Mouse (Mus musculus): ENCODE measurements at regions not wholly inside any gene's neighbourhood (a gene's known extent, or its start where the extent isn't known, plus 50 kb on each side); places are given as distances from the start of the nearest gene placed in this dataset.
"Not testable (repeated sequence)": the region's sequence is repeated elsewhere in the genome, so short reads cannot be mapped to it uniquely, and the experiment has no call there.

DNA sequence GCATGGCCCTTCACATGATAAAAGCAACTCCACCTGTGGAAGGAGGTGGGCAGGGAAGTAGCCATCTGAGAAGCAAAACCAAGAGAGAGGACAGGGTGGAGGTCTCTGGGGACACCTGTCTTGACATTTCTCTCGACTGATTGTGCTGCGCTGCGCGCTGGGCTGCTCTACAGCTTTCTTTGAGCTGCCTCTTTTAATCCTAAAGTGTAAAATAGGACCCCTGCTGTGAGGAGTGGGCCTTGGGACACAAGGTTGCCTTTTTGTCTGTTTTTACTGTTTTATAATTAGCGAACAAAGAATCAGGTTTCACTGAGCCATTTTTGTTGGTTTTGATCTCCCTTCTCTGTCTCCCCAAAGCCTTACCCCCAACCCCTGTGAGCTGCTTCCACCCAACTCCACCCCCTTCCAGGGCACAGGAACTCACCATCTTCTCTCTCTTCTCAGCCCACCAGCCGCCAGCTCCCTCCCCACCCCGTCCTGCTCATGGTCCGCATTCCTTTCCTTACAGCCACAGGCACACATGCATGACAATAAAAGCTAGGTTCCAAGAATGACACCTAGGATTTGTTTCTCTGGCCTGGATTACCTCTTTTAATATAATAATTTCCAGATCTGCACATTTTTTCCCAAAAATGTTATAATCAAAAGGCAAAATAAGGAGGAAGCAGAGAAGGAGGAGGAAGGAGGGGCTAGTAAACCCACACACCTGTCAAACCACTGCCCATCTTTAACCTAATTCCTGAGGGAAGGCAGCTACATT, 57.3 kb downstream of the Cbln4 start:
- DNase-seq (ENCODE audit: low spot score) = no peak

DNA sequence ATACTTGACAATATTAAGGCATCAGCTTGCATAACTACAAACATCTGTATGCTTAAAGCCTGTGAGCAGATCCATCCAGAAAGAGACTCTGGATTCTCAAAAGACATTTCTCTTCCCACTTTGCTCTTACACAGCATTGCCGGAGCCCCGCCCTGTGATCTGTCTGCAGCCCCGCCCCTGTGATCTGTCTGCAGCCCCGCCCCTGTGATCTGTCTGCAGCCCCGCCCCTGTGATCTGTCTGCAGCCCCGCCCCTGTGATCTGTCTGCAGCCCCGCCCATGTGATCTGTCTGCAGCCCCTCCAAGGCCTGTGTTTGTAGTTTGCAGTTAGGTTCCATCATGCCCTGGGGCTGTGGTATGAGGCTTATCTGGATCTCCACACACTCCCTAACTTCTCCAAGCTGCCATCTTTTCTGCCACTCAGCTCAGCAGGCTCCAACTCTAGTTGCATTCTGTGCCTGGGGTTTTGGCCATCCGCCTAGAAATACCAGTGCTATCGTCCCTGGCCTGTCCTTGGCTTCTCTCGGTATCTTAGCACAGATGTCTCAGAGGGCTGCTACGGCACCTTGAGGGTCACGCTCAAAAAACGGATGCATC, 73.9 kb downstream of the Cbln4 start:
- no peak for DNase-seq (ENCODE audit: low spot score)

DNA sequence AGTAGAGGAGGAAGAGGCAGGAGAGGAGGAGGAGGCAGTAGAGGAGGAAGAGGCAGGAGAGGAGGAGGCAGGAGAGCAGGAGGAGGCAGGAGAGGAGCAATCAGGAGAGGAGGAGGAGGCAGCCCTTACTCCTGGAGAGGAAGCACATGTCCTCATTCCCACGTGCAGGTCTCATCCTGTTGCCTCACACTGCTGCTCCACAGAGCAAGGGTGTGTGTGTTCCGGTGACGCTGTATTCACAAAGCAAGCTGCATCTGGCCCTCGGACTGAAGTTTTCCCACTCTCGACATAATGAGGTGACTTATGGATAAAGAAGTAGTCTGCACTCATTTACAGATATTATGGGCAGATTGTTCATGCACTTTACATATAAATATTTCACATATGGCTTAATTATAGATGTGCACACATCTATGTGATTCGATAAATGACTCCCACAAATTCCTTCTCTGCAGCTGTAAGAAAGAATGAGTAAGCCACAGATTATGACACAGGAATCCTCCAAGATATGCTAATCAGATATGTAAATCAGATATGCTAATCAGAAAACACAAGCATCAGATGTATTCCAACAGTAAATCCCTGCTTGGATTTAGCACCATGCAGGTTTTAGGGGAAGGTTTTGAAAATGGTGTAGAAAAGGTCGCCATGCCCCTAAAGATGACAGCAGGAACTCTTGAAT, 96.6 kb downstream of the Cbln4 start:
- no peak for DNase-seq (ENCODE audit: low spot score)

DNA sequence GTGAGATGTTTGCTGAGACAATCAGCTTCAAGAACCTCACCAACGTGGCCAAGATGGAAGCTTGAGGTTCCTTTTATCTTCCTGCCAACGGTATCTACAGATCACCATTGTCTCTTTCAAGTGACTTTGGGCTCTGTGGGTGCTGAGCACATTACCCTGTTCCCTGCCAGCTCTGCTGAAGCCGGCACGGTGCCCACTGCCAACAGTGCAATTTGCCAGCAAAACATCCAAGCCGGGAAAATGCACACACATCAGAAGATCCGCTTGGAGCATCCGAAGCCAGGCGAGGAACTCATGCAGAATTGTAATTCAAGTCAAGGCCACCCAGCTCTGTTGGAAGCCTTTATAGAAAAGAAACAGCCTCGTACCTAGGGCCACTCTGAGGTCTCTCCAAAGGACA, 100.6 kb downstream of the Cbln4 start:
- DNase-seq (ENCODE audit: low spot score) = no peak

DNA sequence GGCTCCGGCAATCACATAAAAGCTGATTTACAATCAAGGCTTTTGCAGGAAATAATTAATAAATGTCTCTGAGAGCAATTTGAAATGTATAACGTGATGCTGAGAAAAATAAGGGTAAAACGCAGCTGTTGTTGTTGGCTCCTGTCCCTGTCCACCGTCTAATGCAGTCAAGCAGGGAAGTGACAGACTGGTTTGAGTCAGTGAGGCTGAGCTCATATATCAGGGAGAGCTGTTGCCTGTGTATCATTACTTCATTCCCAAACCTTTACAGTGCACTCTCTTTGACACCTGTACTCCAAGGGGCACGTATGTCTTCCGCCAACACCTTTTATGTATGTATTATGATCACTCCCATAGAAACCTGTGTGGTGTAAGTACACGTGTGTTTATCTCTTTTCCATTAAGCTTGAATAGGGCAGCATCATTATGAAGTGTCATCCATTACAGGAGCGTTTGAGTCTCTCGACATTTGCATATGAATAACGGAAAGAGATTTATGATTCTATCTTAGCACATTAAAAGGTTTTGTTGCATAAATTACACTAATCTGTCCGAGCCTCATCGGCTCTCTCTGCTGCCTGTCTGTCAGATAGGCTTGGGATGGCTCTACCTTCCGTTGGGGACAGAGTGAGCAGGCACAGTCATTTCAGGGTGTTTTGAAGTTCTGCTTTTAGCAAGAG, 107.5 kb downstream of the Cbln4 start:
- DNase-seq (ENCODE audit: low spot score) = no peak

DNA sequence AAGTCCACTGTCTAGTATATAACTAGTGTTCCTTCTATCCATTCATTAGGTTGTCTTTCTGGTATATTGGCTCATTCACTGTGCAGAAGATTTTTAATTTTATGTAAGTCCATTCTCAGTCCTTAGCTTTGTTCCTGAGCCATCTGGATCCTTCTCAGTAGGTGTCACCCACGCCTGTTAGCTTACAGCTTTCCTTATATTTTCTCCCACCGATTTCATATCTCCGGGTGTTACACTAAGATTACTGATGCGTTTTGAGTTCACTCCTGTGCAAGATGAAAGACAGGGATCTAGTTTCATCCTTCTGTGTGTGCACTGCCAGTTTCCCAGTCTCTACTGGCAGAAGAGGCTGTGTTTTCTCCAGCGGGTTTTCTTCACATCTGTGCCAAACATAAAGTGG, 122.3 kb downstream of the Cbln4 start:
- DNase-seq (ENCODE audit: low spot score) = no peak

DNA sequence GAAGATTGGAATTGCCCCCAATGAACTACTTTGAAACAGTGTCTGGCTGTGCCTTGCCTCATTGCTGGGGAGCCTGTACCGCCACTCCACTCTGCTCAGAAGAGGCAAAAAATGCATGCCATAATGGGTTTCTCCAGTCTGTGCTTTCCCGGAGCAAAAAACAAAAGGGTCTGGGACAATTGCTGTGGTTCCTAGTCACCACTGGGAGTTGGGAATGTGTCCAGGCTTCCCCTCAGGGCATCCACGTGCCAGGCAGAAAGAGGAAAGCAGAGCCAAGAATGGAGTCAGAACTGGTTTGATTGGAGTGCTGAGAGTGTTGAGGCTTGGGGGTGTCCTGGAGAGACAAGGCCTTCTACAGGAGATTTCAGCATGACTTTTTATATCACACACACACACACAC, 156.0 kb downstream of the Cbln4 start:
- DNase-seq (ENCODE audit: low spot score) = no peak

DNA sequence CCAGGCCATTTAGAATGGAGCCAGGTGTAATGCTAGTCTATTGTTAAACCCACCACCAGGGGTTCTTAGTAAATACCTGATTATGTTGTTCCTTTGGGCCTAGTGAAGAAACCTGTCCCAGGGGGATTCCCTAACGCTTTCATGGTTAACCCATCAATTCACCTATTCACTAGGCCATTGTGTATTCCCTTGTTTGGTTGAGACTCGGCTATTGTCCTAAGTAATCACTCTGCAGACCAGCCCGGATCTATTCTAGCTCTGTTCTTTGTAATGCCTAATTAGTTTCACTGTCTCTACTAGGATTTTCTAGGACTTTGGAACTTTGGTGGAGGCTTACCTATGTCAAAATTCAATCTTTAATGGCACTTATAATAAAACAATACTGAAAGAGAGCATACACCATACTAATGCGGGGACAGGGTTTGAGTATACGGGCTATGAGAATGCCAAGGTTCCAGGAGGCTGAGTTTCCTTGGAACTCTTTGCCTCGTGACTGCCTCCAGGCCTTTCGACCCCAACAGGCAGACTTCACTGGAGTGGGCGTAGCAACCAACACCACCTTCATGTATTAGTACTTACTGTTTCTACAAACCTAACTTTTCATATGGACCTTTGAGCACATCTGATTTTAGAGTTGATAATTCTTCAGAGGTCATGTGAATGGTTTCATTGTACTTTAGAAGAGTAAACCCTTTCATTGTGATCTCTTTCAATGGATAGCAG, 163.9 kb downstream of the Cbln4 start:
- not testable (repeated sequence) for DNase-seq (ENCODE audit: low spot score)

DNA sequence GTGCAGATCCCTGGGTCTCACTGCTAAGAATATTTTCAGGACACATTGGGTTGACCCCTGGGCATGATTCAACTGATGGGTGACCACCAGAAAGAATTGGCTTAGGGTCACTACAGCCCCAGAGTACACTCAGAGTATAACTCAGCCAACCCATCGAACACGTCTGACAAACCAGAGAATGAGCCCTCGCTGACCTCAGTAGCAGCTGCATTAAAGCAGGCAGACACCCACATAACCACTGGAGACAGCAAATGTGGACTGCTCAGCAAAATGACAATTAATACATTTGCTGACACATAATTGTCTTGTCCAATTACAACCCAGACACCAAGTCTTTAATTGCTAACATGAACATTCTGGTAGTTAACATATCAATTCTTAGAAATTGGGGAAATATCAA, 175.7 kb downstream of the Cbln4 start:
- DNase-seq (ENCODE audit: low spot score) = no peak

DNA sequence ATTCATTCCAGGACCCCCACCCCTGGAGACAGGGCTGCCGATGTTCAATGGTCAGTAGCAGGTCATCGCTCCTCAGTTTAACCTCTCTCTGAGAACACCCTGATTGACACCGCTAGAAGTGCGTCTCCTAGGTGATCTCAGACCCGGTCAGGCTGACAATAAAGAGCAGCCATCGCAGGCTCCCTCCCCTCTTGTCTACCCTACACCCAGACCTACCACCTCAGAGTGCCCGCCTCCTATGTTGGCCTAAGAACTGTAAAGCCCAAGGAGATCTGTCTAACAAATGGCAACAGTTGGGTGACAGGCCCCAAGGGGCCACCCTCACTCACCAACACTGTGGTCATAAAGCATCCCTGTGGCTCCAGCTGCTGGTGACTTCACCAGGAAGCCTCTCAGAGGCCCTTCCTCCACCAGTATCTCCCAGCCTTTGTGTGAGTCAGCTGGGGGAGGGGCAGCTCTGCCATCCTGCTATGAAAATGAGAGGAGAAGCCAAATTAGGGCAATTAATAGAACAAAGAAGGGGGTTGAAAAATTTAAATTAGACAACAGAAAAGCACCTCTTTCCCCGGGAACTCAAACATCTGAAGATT, 178.8 kb downstream of the Cbln4 start:
- DNase-seq (ENCODE audit: low spot score) = no peak

DNA sequence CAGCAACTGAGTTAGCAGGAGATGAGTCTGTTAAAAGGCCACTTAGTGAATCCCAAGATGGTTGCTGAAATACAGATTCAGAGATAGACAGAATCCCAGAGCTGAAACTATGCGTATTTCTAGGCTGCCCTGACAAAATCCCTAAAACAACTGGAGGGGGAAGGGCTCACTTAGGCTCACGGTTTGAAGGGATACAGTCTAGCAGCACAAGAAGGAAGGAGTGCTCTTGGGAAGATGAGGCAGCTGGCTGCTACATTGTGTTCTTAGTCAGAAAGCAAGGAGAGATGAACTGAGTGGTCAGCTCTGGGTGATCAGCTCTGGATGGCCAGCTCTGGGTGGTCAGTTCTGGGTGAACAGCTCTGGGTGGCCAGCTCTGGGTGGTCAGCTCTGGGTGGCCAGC, 180.6 kb downstream of the Cbln4 start:
- no peak for DNase-seq (ENCODE audit: low spot score)

DNA sequence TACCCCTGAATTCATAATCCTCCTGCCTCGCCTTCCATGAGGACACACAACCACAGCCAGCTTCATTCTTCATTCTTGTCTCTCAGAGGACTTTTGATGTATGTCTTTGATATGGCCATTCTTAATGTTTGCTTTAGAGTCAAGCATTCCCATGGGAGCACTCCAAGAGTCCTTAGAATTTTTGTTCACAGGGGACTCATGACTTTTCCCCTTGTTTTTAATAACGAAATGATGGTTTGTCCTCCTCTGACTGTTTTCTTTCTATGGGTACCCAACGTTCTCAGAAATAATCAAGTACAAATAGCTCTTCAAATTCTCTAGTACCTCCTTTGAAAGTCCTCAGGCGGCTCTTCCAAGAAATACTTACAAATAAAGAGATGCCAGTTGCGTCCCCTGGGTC, 184.4 kb downstream of the Cbln4 start:
- DNase-seq (ENCODE audit: low spot score) = no peak

DNA sequence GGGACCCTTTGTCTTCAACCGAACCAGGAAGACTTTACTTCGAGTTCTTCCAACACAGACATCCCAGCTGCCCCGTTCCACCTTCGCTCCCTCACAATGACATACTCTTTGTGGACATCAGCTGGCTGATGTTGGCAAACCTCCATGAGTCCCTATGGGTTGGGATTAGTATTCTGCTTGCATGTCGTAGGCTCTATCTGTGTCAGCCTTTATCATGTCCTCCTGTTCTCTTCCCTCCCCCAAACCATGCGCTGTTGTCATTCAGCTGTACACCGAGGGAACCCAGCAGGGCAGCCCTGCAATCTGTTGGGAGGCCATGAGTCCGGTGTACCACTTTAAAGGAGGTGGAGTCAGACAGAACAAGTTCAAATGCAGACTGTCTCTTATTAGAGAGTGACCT, 186.8 kb downstream of the Cbln4 start:
- no peak for DNase-seq (ENCODE audit: low spot score)

DNA sequence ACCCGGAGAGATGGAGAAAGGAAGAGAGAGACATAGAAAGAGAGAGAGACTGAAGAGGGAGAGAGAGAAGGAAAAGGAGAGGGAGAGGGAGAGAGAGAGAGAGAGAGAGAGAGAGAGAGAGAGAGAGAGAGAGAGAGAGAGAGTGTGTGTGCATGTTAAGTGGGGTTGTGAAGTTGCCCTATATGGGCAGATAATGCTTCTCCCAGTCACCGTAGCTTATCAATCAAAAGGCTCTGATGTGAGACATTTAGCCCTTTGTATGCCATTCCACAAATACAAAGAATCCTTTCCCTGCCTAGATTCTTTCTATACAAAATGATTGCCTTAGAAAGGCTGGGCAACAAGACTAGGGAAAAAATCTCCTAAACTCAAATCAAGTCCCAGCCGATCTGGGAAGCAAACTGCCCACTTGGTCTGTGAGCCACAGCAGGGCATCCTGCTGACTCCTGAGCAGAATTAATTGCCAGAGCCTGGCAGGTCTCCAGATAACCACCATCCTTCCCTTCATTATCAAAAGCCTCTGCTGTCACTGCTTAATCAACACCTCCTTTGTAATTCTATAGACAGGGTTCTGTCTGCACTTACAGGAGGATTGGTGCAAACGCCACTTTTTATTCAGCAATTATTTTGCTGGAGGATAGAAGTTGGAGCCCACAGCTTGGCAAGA, 196.3 kb downstream of the Cbln4 start:
- no peak for DNase-seq (ENCODE audit: low spot score)

DNA sequence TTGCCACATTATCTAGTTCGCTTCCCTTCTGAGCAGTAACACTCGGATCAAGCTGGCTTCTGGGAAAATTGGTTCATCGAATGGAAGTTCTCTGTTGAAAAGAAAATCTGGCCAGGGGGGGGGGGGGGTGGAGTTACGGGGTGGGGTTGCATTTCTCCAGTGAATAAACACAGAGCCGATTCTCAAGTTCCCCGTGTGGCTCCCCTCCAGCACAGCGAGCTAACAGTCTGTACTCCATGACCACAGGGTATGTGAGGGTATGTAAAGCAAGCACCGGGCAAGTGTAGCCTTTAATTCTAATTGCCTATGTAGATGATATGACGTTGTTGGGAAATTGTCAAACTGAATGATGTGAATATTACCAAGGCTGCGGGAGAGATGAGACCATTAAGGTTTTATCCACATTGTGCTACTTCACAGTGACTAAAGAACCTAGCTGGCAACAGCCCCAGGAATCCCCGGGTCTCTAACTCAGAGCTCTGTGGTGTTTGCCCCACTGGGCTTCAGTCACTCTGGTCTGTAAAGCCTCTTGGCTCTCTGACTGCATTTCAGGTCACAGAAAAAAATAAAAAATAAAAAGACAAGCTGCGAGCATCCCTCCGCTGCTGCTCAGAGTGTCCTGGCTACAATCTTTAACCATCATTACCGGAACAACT, 203.1 kb downstream of the Cbln4 start:
- DNase-seq (ENCODE audit: low spot score) = no peak

DNA sequence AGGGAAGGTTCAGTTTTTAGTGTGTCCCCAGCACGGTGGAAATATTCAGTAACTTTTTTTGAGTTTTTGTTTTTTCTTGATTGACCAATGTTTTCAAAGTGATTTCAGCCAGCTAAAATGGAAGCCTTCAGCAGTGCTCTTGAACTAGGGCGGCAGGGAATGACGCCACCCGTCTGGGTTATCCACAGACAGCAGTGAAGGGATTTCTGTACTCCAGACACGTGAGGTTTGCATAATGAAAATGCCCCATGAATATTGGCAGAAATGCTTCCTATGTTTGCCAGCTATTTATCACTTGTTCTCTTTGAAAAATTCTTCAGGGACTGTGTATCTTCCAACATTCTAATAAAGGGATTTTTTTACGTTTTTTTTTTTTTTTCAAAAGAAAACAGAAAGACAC, 221.1 kb downstream of the Cbln4 start:
- no peak for DNase-seq (ENCODE audit: low spot score)

DNA sequence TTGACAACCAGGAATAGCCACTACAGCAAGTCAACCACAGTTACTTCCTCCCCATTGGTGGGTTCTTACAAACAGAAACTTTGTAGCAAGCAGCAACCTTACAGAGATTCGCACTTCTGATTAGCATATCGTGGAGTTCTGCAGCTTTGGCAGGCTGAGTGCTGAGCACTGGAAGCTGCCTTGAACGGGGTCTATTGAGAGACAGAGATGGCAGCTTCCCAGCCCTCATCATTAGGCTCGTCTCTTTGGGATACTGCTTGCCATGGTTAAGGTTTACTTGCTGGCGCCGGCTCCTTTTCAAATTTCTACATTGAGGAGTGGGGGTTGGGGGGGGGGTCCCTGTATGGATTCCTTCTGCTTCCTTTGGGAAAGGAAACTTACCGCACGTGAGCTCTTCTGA, 224.8 kb downstream of the Cbln4 start:
- no peak for DNase-seq (ENCODE audit: low spot score)

DNA sequence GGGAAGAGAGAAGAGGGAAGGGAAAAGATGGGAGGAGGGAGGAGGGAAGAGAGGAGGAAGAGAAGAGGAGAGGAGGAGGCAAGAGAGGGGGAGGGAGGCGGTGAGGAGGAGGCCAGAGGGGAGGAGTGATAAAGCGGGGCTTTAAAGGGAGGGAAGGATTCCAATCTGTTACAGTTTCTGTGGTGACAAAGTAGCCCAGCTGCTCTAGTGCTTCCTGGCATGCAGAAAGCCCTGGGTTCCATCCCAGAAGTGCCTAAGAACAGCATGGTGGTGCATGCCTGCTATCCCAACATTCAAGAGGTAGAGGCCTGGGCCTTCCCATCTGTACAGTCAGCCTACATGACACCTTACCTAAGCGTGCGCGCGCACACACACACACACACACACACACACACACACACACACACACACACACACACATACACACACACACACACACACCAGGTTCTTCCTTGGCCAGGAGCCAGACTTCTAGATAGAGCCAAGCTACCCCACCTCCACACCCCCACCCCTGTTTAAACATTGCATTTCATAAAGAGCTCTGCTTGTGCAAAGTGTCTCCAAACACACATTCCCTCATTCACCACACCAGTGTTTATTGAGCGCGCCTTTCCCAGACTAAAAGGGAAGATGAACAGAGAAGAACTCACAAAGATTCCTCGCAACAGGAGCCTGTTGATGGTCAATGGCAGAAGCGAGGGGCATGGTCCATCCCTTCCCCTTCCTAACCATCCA, 226.4 kb downstream of the Cbln4 start:
- DNase-seq (ENCODE audit: low spot score) = no peak

DNA sequence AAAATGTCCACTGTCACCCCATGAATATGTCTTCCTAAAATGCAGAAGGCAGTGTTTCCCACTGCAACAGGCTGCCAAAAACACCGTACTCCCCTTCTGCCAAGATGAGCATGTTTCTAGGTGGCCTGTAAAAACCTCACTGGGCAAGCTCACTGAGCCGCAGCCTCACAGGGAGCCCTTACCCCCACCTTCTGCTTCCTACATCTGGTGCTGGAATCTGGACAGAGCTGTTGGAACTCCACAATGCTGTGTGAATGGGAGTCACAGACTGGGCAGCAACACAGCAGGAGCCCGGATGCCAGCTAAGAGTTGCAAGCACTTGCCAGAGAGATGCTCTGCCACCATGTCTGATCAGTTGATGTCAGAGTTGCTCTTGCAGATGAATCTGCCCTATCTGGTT, 230.6 kb downstream of the Cbln4 start:
- no peak for DNase-seq (ENCODE audit: low spot score)

DNA sequence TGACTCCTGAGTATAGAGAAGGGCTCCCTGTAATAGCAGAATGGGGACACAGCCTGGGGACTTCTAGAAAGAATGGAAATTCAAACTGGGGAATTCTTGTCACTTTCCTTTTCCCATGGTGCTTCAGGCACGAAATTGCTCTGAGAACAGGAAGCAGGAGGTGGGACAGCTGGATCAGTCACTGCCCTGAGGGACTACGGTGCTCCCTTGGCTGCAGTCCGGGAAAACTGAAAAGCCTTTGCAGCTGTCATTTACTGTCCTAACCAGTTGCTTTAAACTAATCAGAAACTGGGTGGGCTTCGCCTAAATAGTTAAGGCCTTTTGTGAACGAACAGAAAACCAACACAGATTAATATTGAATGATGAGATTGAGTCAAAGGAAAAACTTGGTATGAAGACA, 237.9 kb downstream of the Cbln4 start:
- DNase-seq (ENCODE audit: low spot score) = no peak

Data from yolk sac, embryonic 10.5 days (tissue).